ENCODE assay signal across 10 mouse cellular contexts in the genomic region with DNA sequence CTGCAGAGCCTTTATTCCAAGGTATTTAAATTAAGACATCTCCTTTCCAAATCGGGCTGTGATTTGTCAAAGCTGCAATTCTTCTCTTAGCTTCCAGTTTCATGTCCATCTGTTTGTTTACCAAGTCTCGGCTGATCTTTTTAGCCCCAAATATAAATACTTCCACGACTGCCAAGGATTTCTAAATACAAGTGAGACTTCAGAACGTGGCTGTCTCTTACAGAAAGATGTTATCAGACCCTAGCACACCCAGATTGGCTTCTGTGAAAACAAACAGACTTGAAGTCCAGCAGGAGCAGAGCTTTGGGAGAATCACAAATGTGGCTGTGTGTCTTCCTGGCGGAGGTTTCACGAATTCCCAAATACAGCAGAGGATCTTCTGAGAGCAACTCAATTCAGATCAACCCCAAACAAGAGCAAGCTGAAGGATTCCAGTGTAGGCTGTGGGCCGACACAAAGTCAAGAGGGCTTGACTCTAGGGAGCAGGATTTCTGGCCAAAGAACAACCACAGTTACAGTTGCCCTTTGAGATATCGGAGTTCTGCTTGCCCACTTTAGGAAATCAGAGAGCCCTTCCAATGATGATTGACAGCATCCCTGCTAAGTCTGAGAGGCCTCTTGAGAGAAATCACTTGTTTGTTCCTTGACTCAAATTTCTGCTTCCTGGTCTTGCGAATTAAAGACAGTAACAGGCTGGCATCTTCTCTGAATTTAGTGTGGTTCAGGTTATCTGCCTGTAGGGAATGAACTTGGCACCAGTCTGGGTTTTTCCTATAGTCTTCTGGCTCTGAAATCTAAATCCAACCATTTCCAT. TPM values are rescaled to one million over a fixed set of nuclear protein-coding genes. Genes with fewer than 3 reads are reported as not detected.
DNase-seq lines count a peak whose midpoint lies in the region; ATAC-seq and TF ChIP-seq lines count a peak whose summit lies in the region.
"Had no signal": no experiment of that assay in that cellular context is flagged by ENCODE, and none has a peak within 500 bp of the region (broad histone marks: within the 10 kb centered on the region; RNA-seq: fewer than 3 reads in every experiment).

No protein-coding gene starts in this region.

- no peak overlapping the region for H3K4me3 ChIP-seq in heart, embryonic 10.5 days
- no peak overlapping the region for H3K4me3 ChIP-seq in liver, postnatal 0 days (ENCODE audit: low read depth, low read length)
- H3K4me3 ChIP-seq in liver, embryonic 12.5 days = no peak overlapping the region
- no peak overlapping the region for H3K4me3 ChIP-seq in embryonic facial prominence, embryonic 13.5 days
- no peak overlapping the region for H3K4me3 ChIP-seq in stomach, embryonic 15.5 days (replicated peaks)
- H3K4me3 ChIP-seq: forebrain, embryonic 15.5 days had no signal

- no peak for DNase-seq in heart, embryonic 10.5 days (ENCODE audit: low spot score)
- DNase-seq in heart, adult 8-10 months (ENCODE audit: low spot score) = no peak
- DNase-seq in liver, postnatal 0 days = no peak
- no peak for DNase-seq in Muller cell, postnatal 12 days (ENCODE audit: inconsistent ontology term)
- DNase-seq: cerebellum, adult 9-11 months had no signal

- TF ChIP-seq CTCF in liver, postnatal 0 days (IDR thresholded peaks at IDR 0.05; ENCODE audit: low read depth) = no peak

- no peaks in the 10 kb centered on the region for H3K27me3 ChIP-seq in heart, embryonic 10.5 days (ENCODE audit: insufficient read depth, poor library complexity, severe bottlenecking)
- no peaks in the 10 kb centered on the region for H3K27me3 ChIP-seq in liver, postnatal 0 days (ENCODE audit: insufficient read depth, low read length)
- H3K27me3 ChIP-seq in liver, embryonic 12.5 days (replicated peaks) = no peaks in the 10 kb centered on the region
- H3K27me3 ChIP-seq in embryonic facial prominence, embryonic 13.5 days = no peaks in the 10 kb centered on the region
- H3K27me3 ChIP-seq in stomach, embryonic 15.5 days (replicated peaks) = no peaks in the 10 kb centered on the region
- H3K27me3 ChIP-seq: forebrain, embryonic 15.5 days had no signal

- no peak for TF ChIP-seq EP300 in liver, postnatal 0 days (IDR thresholded peaks at IDR 0.05; ENCODE audit: low read depth)

- H3K27ac ChIP-seq in heart, embryonic 10.5 days = peak overlapping the region; percentile 77
- 0 out of 2 replicates have a peak overlapping the region, but pooled peaks have one; percentile 5 for H3K27ac ChIP-seq in liver, postnatal 0 days (ENCODE audit: low read depth)
- H3K27ac ChIP-seq in liver, embryonic 12.5 days = no peak overlapping the region
- peak overlapping the region; percentile 71 for H3K27ac ChIP-seq in embryonic facial prominence, embryonic 13.5 days
- H3K27ac ChIP-seq in stomach, embryonic 15.5 days = peak overlapping the region; percentile 74
- H3K27ac ChIP-seq: forebrain, embryonic 15.5 days; macrophage had no signal

- ATAC-seq in liver, postnatal 0 days = no peak
- no peak for ATAC-seq in liver, embryonic 12.5 days
- no peak for ATAC-seq in embryonic facial prominence, embryonic 13.5 days (ENCODE audit: insufficient number of reproducible peaks, insufficient read depth, low FRiP score, low TSS enrichment, low read depth)
- ATAC-seq in stomach, embryonic 15.5 days (ENCODE audit: insufficient read depth, low FRiP score, low read depth) = no peak
- ATAC-seq: forebrain, embryonic 15.5 days had no signal

- no peak overlapping the region for H3K4me2 ChIP-seq in liver, postnatal 0 days (ENCODE audit: low read depth, low read length)
- H3K4me2 ChIP-seq in liver, embryonic 12.5 days = no peak overlapping the region
- 0 out of 2 replicates have a peak overlapping the region, but pooled peaks have one; percentile 14 for H3K4me2 ChIP-seq in embryonic facial prominence, embryonic 13.5 days
- H3K4me2 ChIP-seq in stomach, embryonic 15.5 days = no peak overlapping the region
- H3K4me2 ChIP-seq: forebrain, embryonic 15.5 days had no signal

- H3K9ac ChIP-seq in liver, postnatal 0 days (replicated peaks) = no peak overlapping the region
- no peak overlapping the region for H3K9ac ChIP-seq in liver, embryonic 12.5 days
- no peak overlapping the region for H3K9ac ChIP-seq in embryonic facial prominence, embryonic 13.5 days
- H3K9ac ChIP-seq in stomach, embryonic 15.5 days = no peak overlapping the region
- H3K9ac ChIP-seq: forebrain, embryonic 15.5 days had no signal

- H3K4me1 ChIP-seq in heart, embryonic 10.5 days = peaks cover 47% of the 10 kb centered on the region
- H3K4me1 ChIP-seq in liver, postnatal 0 days (ENCODE audit: insufficient read depth) = peaks cover 7% of the 10 kb centered on the region
- H3K4me1 ChIP-seq in liver, embryonic 12.5 days = 0 out of 2 replicates have a peak, but pooled peaks cover 10% of the 10 kb centered on the region
- peaks cover 34% of the 10 kb centered on the region for H3K4me1 ChIP-seq in embryonic facial prominence, embryonic 13.5 days
- H3K4me1 ChIP-seq in stomach, embryonic 15.5 days = peaks cover 25% of the 10 kb centered on the region

- H3K36me3 ChIP-seq in heart, embryonic 10.5 days = no peaks in the 10 kb centered on the region
- no peaks in the 10 kb centered on the region for H3K36me3 ChIP-seq in liver, postnatal 0 days (replicated peaks; ENCODE audit: insufficient read depth, low read length)
- no peaks in the 10 kb centered on the region for H3K36me3 ChIP-seq in liver, embryonic 12.5 days
- no peaks in the 10 kb centered on the region for H3K36me3 ChIP-seq in embryonic facial prominence, embryonic 13.5 days
- no peaks in the 10 kb centered on the region for H3K36me3 ChIP-seq in stomach, embryonic 15.5 days
- H3K36me3 ChIP-seq: forebrain, embryonic 15.5 days had no signal

- H3K9me3 ChIP-seq in heart, embryonic 10.5 days = no peaks in the 10 kb centered on the region
- no peaks in the 10 kb centered on the region for H3K9me3 ChIP-seq in liver, postnatal 0 days (ENCODE audit: low read length)
- H3K9me3 ChIP-seq in liver, embryonic 12.5 days (replicated peaks) = no peaks in the 10 kb centered on the region
- H3K9me3 ChIP-seq in embryonic facial prominence, embryonic 13.5 days = no peaks in the 10 kb centered on the region
- 0 out of 2 replicates have a peak, but pooled peaks cover 4% of the 10 kb centered on the region for H3K9me3 ChIP-seq in stomach, embryonic 15.5 days

- 19% methylated on average over 9 of the region's 9 CpGs for WGBS in heart, embryonic 10.5 days
- WGBS in liver, postnatal 0 days (ENCODE audit: insufficient replicate concordance) = 39% methylated on average over 9 of the region's 9 CpGs
- WGBS in liver, embryonic 12.5 days (ENCODE audit: insufficient replicate concordance) = 42% methylated on average over 9 of the region's 9 CpGs
- 38% methylated on average over 9 of the region's 9 CpGs for WGBS in embryonic facial prominence, embryonic 13.5 days
- 26% methylated on average over 9 of the region's 9 CpGs for WGBS in stomach, embryonic 15.5 days

RNA-seq across cellular contexts. Expression of a gene that starts 34.4 kb away (rescaled TPM):
- polyA plus RNA-seq in heart, embryonic 10.5 days (2016; fragmentation: Nextera tagmentation; extraction: Ambion mirVana) = 31.3 and 46.9 TPM in 2 replicates
- total RNA-seq in heart, adult 8-10 months (2022) = 100 to 1,000 TPM in 2 of 4 experiments, 10 to 100 TPM in 2; 82.2 to 179 (median 102) TPM
- 11.3 and 12.0 TPM in 2 replicates for polyA plus RNA-seq in liver, postnatal 0 days (2015; fragmentation: Nextera tagmentation; extraction: Ambion mirVana)
- 0.89 and 1.0 TPM in 2 replicates for polyA plus RNA-seq in liver, embryonic 12.5 days (2016; fragmentation: Nextera tagmentation; extraction: Ambion mirVana)
- 9.3 and 9.9 TPM in 2 replicates for polyA plus RNA-seq in embryonic facial prominence, embryonic 13.5 days (2015; fragmentation: Nextera tagmentation; extraction: Ambion mirVana)
- polyA plus RNA-seq in stomach, embryonic 15.5 days (2015; fragmentation: Nextera tagmentation; extraction: Ambion mirVana) = 20.8 and 22.0 TPM in 2 replicates
